Mouse (Mus musculus): ENCODE data around the gene Hist1h4f. TPM values are rescaled to one million over a fixed set of nuclear protein-coding genes. Genes with fewer than 3 reads are reported as not detected.
"Not testable (repeated sequence)": the region's sequence is repeated elsewhere in the genome, so short reads cannot be mapped to it uniquely, and the experiment has no call there.

Hist1h4f gene
- polyA plus RNA-seq, 1 experiment from 2014 or later, result not detected

DNA sequence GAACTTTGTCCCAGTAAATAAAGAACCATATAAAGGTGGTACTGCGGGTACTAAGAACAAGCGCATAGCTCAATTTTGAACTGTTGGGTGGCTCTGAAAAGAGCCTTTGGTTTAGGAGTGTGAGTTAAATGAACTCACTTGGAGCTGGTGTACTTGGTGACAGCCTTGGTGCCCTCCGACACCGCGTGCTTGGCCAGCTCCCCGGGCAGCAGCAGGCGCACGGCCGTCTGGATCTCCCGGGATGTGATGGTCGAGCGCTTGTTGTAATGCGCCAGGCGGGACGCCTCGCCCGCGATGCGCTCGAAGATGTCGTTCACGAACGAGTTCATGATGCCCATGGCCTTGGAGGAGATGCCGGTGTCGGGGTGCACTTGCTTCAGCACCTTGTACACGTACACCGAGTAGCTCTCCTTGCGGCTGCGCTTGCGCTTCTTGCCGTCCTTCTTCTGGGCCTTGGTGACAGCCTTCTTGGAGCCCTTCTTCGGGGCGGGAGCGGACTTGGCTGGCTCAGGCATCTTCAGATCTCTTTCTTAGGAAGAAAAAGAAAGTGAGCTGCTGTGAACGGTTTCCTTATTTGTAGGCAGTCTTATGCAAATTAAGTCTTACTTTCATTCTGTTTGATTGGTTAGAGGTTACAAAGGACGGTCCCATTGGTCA is 34.1 kb upstream of the Hist1h4f start:
- H3K27me3 ChIP-seq (replicated peaks); H3K9me3 ChIP-seq; H3K36me3 ChIP-seq: not testable (repeated sequence)
- H3K9ac ChIP-seq, result peak overlapping the region; percentile 90
- 0% methylated on average over 27 of the region's 36 CpGs for WGBS
- H3K4me3 ChIP-seq, result peak overlapping the region; percentile 52
- H3K27ac ChIP-seq (replicated peaks), result peak overlapping the region; percentile 95
- peaks cover 42% of the 10 kb centered on the region for H3K4me1 ChIP-seq
- peak; percentile 79 for ATAC-seq (ENCODE audit: extremely low read depth, insufficient number of reproducible peaks, low FRiP score, low TSS enrichment)
- peak overlapping the region; percentile 80 for H3K4me2 ChIP-seq

DNA sequence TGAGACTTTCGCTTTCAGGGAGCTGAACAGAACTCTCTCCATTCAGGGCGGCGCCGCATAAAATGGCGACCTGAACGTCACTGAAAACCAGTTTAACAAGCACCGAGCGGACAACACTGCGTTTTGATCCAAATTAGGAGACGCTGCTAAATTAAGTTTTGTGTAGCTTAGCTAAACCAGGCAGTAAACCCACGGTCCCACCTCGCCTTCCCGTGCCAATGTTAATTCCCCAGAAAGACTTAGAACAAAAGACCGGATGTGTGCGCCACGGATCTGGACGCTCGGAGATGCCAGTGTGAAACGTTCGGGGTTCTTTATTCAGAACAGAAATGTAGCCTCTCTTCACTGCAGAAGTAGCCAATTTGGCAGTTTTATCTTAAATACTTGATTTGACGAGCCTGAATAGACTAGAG is 33.6 kb upstream of the Hist1h4f start:
- no peaks in the 10 kb centered on the region for H3K27me3 ChIP-seq (replicated peaks)
- under 1% methylated on average over 21 of the region's 21 CpGs for WGBS
- peak overlapping the region; percentile 80 for H3K4me2 ChIP-seq
- peak overlapping the region; percentile 95 for H3K27ac ChIP-seq (replicated peaks)
- no peaks in the 10 kb centered on the region for H3K9me3 ChIP-seq
- peaks cover 42% of the 10 kb centered on the region for H3K4me1 ChIP-seq
- ATAC-seq (ENCODE audit: extremely low read depth, insufficient number of reproducible peaks, low FRiP score, low TSS enrichment), result no peak
- peak overlapping the region; percentile 52 for H3K4me3 ChIP-seq
- peak overlapping the region; percentile 90 for H3K9ac ChIP-seq
- no peaks in the 10 kb centered on the region for H3K36me3 ChIP-seq

DNA sequence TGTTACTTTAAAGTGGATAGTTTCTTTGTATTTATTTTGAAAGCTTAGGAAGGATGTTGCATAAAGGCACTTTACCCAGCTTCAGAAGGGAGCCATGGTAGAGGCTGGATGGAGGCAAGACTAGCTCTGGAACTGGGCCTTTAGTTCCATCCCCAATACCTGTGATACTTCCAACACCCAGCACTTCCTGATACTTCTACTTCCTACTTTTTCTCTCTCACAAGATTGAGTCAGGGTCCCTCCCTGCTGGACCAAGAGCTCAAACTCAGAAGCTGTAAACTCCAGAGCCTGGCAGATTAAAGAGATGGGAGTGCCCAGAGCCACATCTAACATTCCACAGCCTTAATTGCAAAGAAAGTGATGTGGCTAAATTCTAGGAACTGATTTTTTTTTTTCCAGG is 32.9 kb upstream of the Hist1h4f start:
- no peaks in the 10 kb centered on the region for H3K36me3 ChIP-seq
- H3K27me3 ChIP-seq (replicated peaks), result no peaks in the 10 kb centered on the region
- peaks cover 42% of the 10 kb centered on the region for H3K4me1 ChIP-seq
- no peak for ATAC-seq (ENCODE audit: extremely low read depth, insufficient number of reproducible peaks, low FRiP score, low TSS enrichment)
- H3K4me3 ChIP-seq, result peak overlapping the region; percentile 52
- H3K9ac ChIP-seq, result peak overlapping the region; percentile 90
- H3K4me2 ChIP-seq, result peak overlapping the region; percentile 80
- H3K27ac ChIP-seq (replicated peaks), result peak overlapping the region; percentile 95
- H3K9me3 ChIP-seq, result no peaks in the 10 kb centered on the region

DNA sequence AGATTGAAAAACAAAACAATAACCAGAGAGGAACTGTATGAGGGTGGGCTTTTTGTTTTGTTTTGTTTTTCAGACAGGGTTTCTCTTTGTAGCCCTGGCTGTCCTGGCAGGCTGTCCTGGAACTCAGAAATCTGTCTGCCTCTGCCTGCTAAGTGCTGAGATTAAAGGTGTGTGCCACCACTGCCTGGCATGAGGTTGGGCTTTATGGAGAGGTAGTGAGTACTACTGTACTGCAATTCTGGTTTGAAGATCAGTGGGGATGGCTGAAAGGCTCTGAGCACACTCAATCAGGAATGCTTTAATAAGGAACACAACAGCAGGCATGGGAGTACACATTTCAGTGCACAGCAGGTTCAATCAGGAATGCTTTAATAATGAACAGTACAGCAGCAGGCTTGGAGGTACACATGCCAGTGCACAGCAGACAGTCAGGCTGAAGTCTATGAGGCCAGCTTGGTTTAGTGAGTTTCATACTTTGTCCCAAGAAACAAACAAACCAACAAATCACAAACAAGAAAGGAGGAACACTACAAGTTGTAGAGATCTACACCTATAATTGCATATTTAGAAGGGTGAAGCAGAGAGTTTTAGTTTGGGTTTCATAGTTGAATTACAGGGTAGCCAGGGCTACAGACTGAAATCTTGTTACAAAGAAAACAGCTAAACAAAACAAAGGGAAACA is 32.1 kb upstream of the Hist1h4f start:
- H3K4me2 ChIP-seq, result peak overlapping the region; percentile 94; the same call in 1 of the 2 replicates
- H3K27ac ChIP-seq (replicated peaks), result peak overlapping the region; percentile 86
- H3K36me3 ChIP-seq, result no peaks in the 10 kb centered on the region
- H3K9me3 ChIP-seq, result no peaks in the 10 kb centered on the region
- H3K27me3 ChIP-seq (replicated peaks), result no peaks in the 10 kb centered on the region
- H3K9ac ChIP-seq, result no peak overlapping the region
- peaks cover 42% of the 10 kb centered on the region for H3K4me1 ChIP-seq
- no peak overlapping the region for H3K4me3 ChIP-seq
- ATAC-seq (ENCODE audit: extremely low read depth, insufficient number of reproducible peaks, low FRiP score, low TSS enrichment), result no peak

DNA sequence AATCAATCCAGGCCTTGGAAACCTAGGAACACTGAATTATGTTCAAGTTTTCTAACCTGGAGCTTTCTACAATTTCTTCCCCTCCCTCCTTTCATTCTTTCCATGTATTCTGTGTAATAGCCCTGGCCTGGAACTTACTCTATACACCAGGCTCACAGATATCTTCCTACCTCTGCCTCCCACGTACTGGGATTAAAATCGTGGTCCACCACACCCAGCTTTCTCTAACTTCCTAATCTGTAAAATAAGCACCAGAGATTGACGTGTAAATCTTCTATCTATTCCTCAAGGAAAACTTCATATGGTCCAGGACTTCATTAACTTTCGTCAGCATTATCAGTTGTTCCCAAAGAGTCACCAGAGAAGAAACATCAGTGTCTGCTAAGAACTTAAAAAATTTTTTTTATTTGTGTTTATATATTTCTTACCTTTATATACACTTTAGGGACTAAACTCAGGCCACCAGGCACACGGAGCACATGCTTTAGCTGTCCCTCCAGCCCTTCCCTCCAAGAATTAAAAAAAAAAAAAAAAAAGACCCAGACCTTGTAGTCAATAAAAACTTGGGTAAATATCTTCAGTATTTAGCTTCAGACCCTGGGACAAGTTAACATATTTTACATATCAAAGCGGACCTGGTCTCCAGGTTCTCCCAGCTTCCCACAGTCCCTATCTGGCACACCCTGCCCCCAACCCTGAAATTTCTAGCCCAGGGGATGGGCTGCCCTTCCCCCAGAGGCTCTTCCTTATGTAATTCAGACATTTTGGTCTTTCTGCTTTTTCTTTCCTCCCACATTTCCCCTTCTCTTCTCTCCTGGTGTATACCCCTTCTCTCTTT is 31.0 kb upstream of the Hist1h4f start:
- WGBS, result 15% methylated on average over 6 of the region's 6 CpGs
- H3K27me3 ChIP-seq (replicated peaks), result no peaks in the 10 kb centered on the region
- H3K9ac ChIP-seq, result peak overlapping the region; percentile 89
- no peaks in the 10 kb centered on the region for H3K9me3 ChIP-seq
- H3K4me3 ChIP-seq, result peak overlapping the region; percentile 62
- H3K4me2 ChIP-seq, result peak overlapping the region; percentile 94
- no peaks in the 10 kb centered on the region for H3K36me3 ChIP-seq
- H3K4me1 ChIP-seq, result peaks cover 42% of the 10 kb centered on the region
- H3K27ac ChIP-seq (replicated peaks), result peak overlapping the region; percentile 86
- no peak for ATAC-seq (ENCODE audit: extremely low read depth, insufficient number of reproducible peaks, low FRiP score, low TSS enrichment)

DNA sequence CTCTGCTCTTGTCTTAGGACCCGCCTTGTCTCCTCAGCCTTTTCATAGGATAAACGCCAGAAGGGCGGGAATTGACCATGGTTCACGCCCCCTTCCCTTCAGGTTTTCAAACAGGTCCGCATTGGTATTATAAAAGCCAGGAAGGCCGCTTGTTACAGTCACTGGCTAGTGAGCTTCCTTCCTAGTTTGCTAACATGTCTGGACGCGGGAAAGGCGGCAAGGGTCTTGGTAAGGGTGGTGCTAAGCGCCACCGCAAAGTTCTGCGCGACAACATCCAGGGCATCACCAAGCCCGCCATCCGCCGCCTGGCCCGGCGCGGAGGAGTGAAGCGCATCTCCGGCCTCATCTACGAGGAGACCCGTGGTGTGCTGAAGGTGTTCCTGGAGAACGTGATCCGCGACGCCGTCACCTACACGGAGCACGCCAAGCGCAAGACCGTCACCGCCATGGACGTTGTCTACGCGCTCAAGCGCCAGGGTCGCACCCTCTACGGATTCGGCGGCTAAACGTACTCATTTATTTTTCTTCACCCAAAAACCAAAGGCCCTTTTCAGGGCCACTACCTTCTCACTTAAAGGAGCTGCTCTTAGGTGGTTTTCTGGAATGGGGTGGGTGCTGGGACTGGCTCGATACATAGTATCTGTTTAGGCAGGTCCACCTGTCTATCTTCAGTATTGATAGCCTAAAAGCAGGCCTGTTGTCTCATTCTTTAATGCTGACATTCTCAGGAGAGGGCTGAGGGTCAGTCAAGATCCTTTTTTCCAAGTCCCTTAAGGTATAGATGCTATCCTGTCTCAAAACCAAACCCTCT is 30.2 kb upstream of the Hist1h4f start, which contains the start of gene Hist1h4d:
Hist1h4d (plus strand) TSS at position 191 of the 811 bp plus-strand sequence.
- H3K9me3 ChIP-seq, result no peaks in the 10 kb centered on the region
- H3K4me1 ChIP-seq, result peaks cover 44% of the 10 kb centered on the region
- peak within 1 kb of the TSS; percentile 62 for H3K4me3 ChIP-seq
- peak within 1 kb of the TSS; percentile 89 for H3K9ac ChIP-seq
- under 1% methylated on average over 43 of the region's 43 CpGs for WGBS
- peak; percentile 75; the same call in 1 of the 2 replicates for ATAC-seq (ENCODE audit: extremely low read depth, insufficient number of reproducible peaks, low FRiP score, low TSS enrichment)
- H3K36me3 ChIP-seq, result no peaks in the 10 kb centered on the region
- H3K4me2 ChIP-seq, result peak within 1 kb of the TSS; percentile 94
- no peaks in the 10 kb centered on the region for H3K27me3 ChIP-seq (replicated peaks)
- H3K27ac ChIP-seq (replicated peaks), result peak within 1 kb of the TSS; percentile 86

DNA sequence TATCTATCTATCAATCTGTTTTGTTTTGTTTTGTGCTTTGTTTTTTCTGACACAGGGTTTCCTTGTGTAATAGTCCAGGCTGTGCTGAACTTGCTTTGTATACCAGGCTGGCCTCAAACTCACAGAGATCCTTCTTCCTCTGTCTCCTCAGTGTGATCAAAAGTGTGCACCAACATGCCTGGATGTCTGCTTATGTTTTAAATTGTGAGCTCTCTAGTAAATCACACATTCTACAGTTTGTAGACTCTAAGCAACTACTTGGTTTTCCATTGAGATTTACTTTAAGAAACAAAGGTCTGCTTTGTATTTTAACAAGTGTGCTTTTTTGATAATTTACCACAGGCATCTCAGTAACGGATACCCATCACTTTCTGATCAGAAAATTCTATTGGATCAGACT is 26.4 kb upstream of the Hist1h4f start:
- Histone ChIP-seq H3K4me1 (peaks cover 42% of the 10 kb centered on the region), H3K36me3 (no peaks in the 10 kb centered on the region), H3K4me3 (no peak overlapping the region), H3K9ac (no peak overlapping the region), H3K4me2 (no peak overlapping the region), H3K9me3 (no peaks in the 10 kb centered on the region), H3K27ac (replicated peaks) (no peak overlapping the region), H3K27me3 (replicated peaks) (no peaks in the 10 kb centered on the region)
- ATAC-seq (ENCODE audit: extremely low read depth, insufficient number of reproducible peaks, low FRiP score, low TSS enrichment), result no peak
- 98% methylated on average over 1 of the region's 1 CpGs for WGBS

DNA sequence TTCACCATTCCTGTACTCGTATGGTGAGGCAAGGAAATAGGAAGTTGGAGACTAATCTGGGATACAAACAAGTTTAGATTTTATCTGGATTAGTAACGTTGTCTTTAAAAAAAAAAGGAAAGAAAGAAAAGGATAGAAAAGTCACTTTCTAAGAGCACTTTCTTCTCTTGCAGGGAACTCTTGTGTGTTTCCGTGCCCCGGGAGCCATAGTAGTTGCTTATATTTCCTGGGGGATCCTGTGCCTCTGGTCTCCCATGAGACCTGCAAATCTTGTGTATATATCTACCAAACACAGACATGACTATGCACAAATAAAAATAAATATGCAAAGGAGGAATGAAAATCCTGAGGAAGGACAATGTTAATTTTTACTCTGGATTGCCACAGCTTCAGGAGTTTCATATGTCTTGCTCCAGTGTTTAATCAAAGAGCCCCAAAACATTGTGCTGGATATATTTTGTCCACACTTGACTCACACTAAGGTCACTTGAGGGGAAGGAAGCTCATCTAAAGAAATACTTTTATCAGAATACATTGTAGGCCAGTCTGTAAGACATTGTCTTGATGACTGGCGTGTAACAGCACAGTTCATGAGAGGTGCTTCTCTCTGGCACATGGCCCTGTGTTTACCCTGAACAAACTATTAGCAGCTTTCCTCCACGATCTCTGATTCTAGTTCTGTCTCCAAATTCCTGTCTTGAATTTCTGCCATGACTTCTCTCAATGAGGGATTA is 25.6 kb upstream of the Hist1h4f start:
- Histone ChIP-seq H3K4me1 (peaks cover 42% of the 10 kb centered on the region), H3K36me3 (no peaks in the 10 kb centered on the region), H3K27ac (replicated peaks) (peak overlapping the region; percentile 73), H3K9me3 (no peaks in the 10 kb centered on the region), H3K9ac (peak overlapping the region; percentile 87), H3K4me3 (peak overlapping the region; percentile 57), H3K4me2 (peak overlapping the region; percentile 80), H3K27me3 (replicated peaks) (no peaks in the 10 kb centered on the region)
- WGBS, result 60% methylated on average over 6 of the region's 6 CpGs
- no peak for ATAC-seq (ENCODE audit: extremely low read depth, insufficient number of reproducible peaks, low FRiP score, low TSS enrichment)

DNA sequence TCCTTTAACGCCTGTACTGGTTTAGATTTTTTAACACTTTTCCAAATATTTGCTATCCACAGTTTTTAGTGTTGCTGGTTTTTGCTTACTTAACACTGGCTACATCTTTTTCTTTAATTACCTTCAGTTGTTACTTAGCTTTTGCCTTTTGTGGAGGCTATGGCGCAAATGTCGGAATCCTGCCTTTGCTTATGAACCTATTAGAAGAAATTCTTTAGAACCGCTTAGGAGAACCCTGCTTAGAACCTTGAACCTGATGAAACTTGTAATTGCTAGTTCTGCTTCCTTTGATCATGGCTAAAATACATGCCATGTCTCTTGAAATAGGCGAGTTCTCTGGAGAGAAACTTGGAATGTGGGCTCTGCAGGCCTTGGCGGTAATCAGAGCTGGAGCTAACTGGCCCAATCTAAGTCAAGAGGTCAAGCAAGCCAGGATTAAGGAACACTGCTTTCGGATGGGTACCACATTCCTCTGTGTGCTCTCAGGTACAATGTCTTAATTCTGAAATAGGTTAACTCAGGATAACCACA is 25.0 kb upstream of the Hist1h4f start:
- H3K9me3 ChIP-seq, result no peaks in the 10 kb centered on the region
- H3K36me3 ChIP-seq, result no peaks in the 10 kb centered on the region
- peak overlapping the region; percentile 73 for H3K27ac ChIP-seq (replicated peaks)
- peak overlapping the region; percentile 57 for H3K4me3 ChIP-seq
- no peaks in the 10 kb centered on the region for H3K27me3 ChIP-seq (replicated peaks)
- peak overlapping the region; percentile 80 for H3K4me2 ChIP-seq
- H3K9ac ChIP-seq, result peak overlapping the region; percentile 87
- no peak for ATAC-seq (ENCODE audit: extremely low read depth, insufficient number of reproducible peaks, low FRiP score, low TSS enrichment)
- WGBS, result 22% methylated on average over 7 of the region's 7 CpGs
- peaks cover 41% of the 10 kb centered on the region for H3K4me1 ChIP-seq

DNA sequence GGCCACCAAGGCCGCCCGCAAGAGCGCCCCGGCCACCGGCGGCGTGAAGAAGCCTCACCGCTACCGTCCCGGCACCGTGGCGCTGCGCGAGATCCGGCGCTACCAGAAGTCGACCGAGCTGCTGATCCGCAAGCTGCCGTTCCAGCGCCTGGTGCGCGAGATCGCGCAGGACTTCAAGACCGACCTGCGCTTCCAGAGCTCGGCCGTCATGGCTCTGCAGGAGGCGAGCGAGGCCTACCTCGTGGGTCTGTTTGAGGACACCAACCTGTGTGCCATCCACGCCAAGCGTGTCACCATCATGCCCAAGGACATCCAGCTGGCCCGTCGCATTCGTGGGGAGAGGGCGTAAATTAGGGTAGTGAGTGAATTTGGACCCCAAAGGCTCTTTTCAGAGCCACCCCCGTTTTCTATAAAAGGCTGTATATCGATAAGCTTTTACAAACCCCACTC is 24.4 kb upstream of the Hist1h4f start:
- Histone ChIP-seq H3K4me2 (peak overlapping the region; percentile 80), H3K4me3 (peak overlapping the region; percentile 57), H3K27ac (replicated peaks) (peak overlapping the region; percentile 73), H3K4me1 (peaks cover 39% of the 10 kb centered on the region), H3K9ac (peak overlapping the region; percentile 87)
- ATAC-seq (ENCODE audit: extremely low read depth, insufficient number of reproducible peaks, low FRiP score, low TSS enrichment); H3K9me3 ChIP-seq; H3K36me3 ChIP-seq; H3K27me3 ChIP-seq (replicated peaks): not testable (repeated sequence)
- WGBS, result 1% methylated on average over 11 of the region's 40 CpGs

All from heart, embryonic 13.5 days (tissue).